Mouse (Mus musculus): Measurements from ENCODE around the gene Olfr1361.

The Olfr1361 gene

DNA sequence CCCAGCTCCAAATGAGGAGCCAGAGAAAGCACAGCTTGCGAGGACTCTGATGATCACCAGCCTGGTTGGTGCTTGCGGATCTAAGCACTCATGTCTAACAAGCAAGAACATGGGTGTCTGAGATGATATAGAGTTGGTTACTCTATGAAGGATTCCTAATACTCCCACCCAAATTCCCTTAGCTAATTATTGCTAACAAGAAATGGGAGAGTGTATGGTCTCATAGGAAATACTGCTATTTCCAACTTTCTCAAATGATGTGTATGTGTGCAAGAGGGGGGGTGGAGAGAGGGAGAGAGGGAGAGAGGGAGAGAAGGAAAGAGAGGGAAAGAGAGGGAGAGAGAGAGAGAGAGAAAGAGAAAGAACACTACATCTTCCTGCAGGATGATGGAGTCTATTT lies at the start of gene Olfr1361:
Gene Olfr1361 (minus strand): TSS at position 101 of the 400 bp plus-strand sequence.
- no peak for DNase-seq (ENCODE audit: low spot score in 2 of 2)

DNA sequence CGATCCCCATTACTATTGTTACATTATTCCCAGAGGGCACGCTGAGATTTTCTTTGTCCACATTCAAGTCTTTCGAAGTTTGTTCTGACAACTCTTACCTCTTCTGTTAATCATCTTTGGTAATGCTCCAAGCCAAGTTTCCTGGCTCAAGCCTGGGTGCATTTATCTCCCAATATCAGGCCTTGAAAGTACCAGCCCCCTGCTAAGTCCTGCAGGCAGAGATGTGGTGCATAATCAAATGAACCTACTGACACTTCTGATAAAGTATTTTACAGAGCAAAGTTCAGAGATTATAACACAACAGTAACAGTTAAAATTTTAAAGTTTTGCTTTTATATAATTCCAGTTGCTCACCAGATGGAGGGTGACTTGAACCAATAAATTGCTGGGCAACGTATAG lies 48.5 kb upstream of the Olfr1361 start:
- DNase-seq (ENCODE audit: low spot score in 2 of 2) = no peak

DNA sequence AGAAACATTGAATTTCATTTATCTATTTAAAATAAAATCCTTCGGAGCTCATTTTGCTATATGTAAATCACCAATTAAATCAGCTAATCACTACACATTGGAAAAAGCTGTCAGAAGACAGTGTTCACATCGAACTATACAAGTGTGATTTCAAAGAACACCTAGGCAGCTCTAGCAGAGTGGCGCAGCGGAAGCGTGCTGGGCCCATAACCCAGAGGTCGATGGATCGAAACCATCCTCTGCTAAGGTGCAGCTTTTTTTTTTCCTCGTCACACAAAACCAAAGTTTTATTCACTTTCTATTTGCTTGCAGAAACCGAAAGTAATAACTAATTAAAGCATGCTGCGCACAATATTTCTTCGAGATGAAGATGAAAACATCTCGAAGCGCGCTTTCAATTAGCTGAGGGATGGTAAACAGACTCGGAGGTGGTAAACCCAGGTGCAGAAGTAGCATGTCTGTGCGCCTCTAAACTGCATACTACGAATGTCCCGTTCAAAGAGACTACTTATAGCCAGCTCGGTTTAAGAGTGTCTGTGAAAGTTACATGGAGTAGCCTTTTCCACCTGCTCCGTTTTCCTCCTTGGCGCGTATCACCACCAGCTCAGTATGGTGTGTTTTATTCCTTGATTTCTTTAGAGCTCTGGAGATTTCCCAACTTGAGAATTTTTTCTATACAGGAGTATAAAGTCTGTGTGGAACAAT lies 47.8 kb upstream of the Olfr1361 start:
- peak; percentile 61 to 73 for DNase-seq (ENCODE audit: low spot score in 2 of 2)

DNA sequence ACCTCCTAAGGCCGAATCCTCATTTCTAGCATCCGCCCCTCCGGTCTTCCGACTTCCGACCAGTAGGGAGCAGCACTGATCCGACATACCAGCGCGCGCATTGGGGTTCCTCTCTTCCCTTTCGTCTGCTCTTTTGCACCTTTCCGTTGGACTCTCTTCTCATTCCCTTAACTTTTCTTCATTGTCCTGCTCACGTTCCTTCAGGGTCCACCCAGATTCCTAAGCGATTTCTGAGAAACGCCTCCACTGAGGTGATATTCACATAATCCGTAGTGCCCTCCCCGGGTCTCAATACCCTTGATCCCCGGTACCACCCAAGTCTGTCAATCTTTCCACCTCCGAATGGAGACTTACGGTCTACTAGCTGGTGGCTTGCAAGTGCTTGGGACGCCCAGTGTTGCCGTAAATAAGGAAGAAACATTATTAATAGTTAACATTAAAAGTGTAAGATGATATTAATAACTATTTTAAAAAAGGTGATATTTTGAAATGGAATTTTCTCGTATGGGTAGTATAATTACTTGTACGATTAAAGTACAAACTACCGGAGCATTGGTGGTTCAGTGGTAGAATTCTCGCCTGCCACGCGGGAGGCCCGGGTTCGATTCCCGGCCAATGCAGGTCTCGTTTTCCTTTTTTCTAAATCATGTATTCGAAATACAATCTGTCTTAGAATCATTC lies 47.0 kb upstream of the Olfr1361 start:
- DNase-seq (ENCODE audit: low spot score in 2 of 2) = peak; percentile 79 to 86

DNA sequence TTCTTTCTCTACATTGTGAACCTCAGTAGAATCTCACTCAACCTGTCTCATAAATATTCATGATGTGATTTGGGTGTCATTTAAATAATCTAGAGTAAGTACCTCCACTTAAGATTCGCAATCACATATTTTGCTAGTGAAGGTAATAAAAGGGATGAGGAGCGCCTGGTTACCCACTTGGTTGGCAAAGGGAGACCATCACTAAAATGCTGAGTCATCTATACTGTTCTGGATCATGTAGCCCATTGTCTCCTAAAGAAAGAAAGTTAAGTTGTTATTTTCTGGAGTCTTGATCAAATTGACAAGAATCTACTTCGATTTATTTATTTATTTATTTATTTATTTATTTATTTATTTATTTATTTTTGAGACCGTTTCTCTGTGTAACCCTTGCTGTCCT lies 43.5 kb upstream of the Olfr1361 start:
- no peak for DNase-seq (ENCODE audit: low spot score in 2 of 2)

DNA sequence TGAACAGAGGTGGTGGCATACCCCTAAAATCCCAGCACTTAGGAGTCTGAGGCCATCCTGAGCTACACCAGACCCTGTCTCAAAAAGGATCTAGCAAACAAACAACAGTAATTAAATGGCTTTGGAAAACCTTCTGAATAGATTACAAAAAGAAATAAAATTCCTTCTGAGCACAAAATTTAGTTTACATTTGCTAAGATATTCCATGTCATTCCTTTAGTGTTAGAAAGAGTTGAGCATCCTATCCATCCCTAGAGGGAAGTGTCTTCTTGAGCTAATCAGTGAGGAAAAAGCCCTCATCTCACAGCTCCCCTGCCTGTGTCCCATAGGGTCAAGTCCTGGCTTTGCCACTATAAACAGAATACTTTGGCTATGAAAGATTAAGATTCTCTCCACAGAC lies 34.6 kb upstream of the Olfr1361 start, which contains the start of gene Olfr1359:
Gene Olfr1359 (plus strand): TSS at position 301 of the 400 bp plus-strand sequence.
- DNase-seq (ENCODE audit: low spot score in 2 of 2) = no peak

DNA sequence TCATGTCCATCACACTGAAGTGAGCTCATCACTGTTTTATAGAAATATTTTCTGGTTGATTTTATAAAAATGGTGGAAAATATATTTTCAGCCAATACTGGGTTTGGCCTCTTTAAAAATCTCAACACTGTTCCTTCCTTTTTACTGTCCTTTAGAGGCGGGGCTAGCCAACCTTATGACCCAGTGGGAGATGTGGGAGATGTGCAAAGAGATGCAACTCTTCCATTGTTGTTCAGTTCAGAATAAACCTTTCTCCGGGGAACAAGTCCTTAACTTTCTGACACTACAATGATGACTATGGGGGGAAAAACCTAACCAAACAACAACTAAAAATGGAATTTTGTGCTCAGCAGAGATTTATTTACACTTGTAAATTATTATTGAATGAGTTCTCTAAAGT lies 14.1 kb upstream of the Olfr1361 start, which contains the start of gene Olfr1360:
Gene Olfr1360 (minus strand): TSS at position 101 of the 400 bp plus-strand sequence.
- DNase-seq (ENCODE audit: low spot score in 2 of 2) = no peak

DNA sequence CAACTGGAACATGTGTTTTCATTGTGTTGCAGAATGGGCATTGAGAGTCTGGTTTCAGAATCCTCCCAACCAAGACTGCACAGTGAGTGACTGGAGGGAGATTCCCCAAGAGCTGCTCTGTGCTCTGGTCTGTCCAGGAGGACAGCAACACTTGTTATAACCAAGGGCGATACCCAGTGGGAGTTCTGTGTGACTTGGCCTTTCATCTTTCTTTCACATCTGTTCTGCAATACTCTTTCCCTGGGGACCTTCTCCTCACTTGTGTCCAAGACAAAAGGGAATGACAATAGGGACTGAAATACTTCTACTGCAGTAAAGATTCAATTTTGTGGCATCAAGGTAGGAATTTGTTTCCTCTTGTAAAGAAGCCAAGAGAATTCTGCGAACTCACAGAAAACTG lies 20.8 kb downstream of the Olfr1361 start, which contains the start of gene Olfr11:
Gene Olfr11 (minus strand): TSS at position 101 of the 400 bp plus-strand sequence.
- DNase-seq (ENCODE audit: low spot score in 2 of 2) = no peak

DNA sequence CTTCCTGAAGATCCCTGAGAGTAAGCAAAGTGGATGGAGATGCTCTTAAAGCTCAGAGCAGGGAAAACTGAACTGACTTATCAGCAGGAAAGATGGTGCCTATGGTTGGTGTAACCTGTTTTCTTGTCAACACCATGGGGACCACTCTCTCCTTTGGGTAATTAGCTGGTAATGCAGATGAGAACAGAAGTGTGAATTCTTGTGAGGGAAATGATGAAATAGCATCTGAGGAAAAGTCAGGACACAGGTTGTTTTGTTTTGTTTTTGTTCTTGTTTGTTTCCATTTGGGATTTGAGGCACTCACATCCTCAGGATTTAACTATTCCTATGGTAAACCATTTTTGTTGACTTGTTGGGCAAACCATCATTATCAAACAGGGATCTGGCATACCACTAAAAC lies 49.3 kb downstream of the Olfr1361 start, which contains the start of gene Olfr1362:
Gene Olfr1362 (minus strand): TSS at position 101 of the 400 bp plus-strand sequence.
- no peak for DNase-seq (ENCODE audit: low spot score in 2 of 2)
